Mouse (Mus musculus): ENCODE data around the gene Lst1.

Gene Lst1

GRCm38 (mm10) chr17:35185639-35186611 lies 2.3 kb downstream of the Lst1 start:
- no peak for DNase-seq (ENCODE audit: low read depth, low spot score)

- no peak for DNase-seq (ENCODE audit: low read depth, low spot score)
Measured at GRCm38 (mm10) chr17:35180093-35180492, 8.1 kb downstream of the Lst1 start.

DNA sequence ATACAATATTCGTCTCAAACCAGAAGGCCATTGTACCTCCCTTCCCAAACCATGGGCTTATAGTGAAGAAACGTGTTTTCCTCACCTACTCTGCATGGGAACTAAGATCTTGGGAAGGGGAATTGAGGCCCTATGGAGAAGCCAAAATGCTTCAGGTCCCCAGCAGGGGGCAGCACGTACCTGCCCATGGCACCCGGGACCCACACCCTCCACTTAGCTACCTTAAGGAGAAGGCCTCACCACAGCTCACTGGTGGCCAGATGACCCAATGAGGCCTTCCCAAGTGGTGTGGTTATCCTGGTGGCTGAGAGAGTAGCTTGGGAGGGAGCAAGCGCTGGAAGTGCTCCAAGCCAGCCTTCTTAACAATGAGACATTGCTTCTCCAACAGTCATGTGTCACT lies 9.7 kb downstream of the Lst1 start:
- no peak for DNase-seq (ENCODE audit: low read depth, low spot score)

GRCm38 (mm10) chr17:35175968-35176367 lies 12.3 kb downstream of the Lst1 start, which contains the start of gene Aif1:
Gene Aif1 (minus strand): TSS chr17:35176068.
- no peak for DNase-seq (ENCODE audit: low read depth, low spot score)

DNA sequence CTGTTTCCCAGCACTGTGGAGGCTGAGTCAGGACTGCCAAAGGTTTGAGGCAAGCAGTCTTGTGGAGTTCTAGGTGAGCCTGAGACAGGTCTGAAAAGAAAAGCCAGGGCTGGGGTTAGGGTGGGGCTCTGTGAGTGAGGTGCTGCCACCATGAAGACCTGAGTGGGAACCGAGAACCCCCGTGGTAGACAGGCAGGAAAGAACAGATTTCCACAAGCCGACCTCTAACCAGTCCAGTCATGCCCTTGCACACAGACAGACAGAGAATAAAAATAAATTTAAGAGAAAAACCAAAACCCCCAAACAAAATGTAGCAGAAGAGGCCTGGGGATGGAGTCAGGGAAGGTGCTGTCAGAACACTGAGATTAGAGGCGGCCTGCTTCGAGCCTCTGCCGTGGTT lies 12.9 kb downstream of the Lst1 start:
- DNase-seq (ENCODE audit: low read depth, low spot score) = no peak

- DNase-seq (ENCODE audit: low read depth, low spot score) = no peak
Measured at GRCm38 (mm10) chr17:35174201-35174977, 13.8 kb downstream of the Lst1 start.

GRCm38 (mm10) chr17:35173329-35173728 lies 14.9 kb downstream of the Lst1 start:
- no peak for DNase-seq (ENCODE audit: low read depth, low spot score)

DNA sequence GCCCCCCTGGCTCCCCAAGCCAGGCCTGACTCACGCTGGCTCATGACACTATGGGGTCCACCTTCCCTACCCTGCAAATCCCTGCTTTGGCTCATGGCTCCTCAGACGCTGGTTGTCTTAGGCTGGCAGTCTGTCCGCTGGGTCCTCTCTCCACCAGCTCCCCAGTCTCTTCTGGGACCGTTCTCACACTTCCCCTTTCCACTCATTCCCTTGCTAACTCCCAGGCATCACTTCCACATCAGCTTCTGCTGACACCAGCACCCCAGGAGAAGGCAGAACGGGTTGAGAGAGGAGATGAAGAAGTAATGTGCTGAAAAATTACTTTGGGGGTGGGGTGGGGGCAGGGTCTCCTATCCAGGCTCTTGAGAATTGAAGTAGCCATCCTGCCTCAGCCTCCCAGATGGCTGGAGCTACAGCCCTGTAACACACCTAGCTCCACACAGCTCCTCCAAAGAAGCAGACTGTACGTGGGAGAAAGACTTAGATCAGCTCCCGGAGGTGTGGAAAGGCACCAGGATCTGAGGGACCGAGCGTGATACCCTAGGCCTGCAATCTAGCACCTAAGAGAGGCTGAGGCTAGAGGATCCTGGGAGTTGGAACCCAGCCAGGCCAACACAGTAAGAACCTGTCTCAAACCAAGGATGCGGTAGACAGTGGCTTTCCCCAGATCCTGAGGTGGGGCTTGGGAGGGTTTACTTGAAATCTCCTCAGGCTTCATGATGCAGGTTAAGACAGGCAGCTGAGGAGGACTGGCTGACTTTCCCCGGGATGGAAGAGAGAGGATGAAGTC lies 15.6 kb downstream of the Lst1 start:
- no peak for DNase-seq (ENCODE audit: low read depth, low spot score)

DNA sequence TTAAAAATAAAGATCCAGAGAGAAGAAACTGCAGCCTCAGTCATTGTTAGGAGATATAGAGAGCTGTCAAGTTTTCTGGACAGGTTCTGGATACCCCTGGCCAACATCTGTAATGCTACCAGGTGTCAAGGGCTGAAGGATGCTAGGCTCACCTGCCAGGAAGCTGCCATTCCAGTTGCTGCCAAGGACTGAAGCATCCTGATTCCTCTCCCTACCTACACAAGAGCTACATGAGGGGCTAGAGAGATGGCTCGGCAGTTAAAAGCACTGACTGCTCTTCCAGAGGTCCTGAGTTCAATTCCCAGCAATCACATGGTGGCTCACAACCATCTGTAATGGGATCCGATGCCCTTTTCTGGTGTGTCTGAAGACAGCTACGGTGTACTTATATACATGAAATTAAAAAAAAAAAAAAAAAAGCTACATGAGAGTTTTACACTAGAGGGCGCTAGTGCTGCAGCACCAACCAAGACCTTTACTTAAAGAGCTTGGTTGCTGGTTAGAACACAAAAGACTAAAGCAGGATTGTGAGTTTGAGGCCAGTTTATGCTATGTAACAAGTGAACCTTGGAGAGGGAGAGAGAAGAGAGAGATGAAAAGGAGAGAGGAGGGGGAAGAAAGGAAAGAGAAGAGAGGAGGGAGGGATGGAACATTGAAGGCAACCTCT lies 19.6 kb downstream of the Lst1 start:
- DNase-seq (ENCODE audit: low read depth, low spot score) = peak; percentile 37

DNA sequence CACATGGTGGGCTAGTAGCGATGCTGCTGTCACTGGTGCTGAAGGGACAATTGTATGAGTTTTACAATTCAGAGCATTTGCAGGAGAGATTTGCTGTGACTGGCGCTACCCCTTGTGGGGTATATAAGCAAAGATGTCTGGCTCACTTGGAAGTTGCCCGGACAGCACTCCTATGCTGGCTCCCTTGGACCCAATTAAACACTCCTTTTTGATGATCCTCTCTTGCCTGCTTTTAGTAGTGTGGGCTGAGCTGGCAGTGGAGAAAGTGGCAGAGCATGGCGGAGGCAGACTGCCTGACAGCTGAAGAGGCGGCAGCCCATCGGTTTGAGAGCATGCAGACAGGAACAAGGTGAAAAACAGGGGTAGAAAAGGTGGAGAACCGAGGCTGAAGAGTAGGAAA lies 20.4 kb downstream of the Lst1 start:
- DNase-seq (ENCODE audit: low read depth, low spot score) = no peak

- DNase-seq (ENCODE audit: low read depth, low spot score) = peak; percentile 55
Measured at GRCm38 (mm10) chr17:35166352-35167035, 21.7 kb downstream of the Lst1 start.

DNA sequence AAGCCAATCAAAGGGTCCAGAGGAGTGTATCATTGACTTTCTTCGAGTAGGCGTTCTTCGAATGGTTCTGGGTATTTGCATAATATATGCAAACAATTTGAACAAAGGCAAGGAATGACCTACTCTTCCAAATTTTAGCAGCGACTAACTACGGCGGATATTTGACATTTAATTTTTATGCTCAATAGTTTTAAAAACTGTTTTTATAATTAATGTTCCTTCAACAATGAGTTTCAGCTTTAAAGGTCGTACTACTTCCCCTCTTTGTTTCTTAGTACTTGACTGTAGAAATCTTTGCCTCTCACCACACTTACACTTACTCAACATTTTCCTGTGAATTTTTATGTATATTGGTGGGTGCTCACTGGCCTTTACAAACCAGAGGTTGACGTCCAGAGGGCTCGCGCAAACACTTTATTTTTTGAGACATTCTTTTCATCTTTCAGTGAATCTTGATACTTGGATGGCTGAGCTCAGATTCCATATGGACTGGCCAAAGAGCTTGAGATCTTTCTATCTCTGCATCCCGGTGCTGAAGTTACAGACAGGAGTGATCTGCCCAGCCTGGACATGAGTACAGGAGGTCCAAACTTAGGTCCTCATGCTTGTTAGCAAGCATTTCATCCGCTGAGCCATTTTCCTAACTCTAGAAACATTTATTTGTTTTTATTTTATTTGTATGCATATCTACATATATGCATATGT lies 22.6 kb downstream of the Lst1 start:
- no peak for DNase-seq (ENCODE audit: low read depth, low spot score)

DNA sequence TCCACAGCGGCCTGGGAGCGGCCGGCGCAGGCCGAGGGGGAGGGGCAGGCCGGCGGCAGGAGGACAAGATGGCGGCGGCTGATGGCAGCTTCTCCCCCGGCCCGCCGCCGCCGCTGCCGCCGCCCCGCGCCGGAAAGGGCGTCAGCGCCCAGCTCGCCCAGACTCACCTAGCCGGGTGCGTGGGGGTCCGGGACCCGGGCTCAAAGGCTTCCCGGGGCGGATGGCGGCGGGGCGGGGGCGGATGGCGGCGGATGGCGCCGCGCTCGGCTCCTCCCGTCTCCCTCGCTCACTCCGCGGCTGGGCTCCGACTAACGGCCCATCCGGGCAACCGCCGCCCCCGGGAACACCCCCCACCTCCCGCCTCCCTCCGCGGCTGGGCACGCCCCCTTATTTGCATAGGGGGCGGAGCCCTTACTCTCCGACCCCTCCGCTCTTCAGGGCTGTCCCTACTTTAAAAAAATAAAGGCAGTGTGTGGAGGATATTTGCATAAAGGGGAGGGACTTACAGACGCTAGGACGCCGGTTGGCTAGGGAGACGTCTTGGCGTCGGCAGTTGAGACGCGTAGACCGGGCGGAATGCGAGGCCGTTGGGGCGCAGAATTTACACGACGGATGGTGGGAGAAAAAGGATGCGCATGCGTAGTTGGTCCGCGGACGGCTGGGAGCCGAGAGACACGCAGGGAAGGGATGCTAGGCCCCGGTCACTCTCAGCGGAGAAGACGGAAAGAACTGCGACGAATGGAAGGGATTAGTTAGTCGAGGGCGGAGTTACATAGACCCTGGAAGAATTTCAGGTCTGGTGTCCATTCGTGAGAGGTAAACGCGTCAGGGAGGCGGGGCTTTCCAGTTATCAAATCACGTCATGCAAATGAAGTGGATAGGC lies 23.4 kb downstream of the Lst1 start, which contains the start of gene Prrc2a:
Gene Prrc2a (minus strand): TSS at position 330 of the 883 bp plus-strand sequence.
- peak; percentile 98 for DNase-seq (ENCODE audit: low read depth, low spot score)

DNA sequence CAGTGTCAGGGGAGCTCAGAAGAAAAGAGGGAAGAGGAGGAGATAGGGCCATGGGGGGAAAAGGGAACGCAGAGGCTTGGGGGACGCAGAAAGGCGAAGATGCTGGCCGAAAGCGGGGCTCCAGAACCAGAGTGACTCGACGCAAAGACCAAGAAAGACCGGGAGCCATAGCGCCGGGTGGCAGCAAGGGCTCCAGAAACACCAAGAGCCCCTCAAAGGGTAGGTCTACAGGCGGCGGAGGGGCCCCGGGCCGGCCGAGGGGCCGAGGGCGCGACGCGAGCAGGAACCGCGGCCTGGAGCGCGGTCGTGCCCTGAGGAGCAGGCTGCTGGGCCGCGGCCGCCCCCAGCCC lies 24.0 kb downstream of the Lst1 start:
- DNase-seq (ENCODE audit: low read depth, low spot score) = no peak

DNA sequence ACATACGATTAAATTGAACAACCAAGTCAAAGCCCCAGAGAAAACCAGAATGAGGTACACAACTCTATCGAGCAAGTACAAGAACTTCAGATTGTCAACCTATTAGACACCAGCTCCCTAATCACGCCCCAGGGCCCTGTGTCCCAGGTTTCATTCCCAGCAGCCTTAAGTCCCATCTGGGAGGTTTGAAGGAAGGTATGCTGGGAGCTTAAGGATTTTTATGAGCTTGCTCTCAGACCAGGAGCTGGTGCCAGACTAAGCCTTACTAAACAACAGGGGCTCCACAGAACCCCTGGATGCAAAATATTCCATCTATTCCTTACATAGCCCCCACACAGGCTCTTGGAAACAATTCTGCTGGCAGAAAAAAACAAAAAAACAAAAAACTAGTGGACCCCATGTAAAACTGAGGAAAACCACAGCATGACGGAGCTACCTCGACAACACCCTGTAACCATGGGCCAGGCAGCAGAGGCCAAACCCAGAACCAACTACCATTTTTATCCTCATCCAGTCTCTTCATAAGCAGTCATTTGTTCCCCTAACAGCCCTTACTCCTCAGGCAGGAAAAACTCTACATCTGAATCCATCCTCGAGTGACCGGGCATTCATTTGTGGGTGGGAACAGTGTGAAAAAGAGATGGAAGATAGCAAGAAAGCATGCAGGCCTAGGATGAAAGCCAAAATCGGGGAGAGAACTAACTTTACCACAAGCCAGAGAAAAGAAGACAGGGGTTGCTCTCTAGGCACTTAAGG lies 24.7 kb downstream of the Lst1 start:
- DNase-seq (ENCODE audit: low read depth, low spot score) = no peak

DNA sequence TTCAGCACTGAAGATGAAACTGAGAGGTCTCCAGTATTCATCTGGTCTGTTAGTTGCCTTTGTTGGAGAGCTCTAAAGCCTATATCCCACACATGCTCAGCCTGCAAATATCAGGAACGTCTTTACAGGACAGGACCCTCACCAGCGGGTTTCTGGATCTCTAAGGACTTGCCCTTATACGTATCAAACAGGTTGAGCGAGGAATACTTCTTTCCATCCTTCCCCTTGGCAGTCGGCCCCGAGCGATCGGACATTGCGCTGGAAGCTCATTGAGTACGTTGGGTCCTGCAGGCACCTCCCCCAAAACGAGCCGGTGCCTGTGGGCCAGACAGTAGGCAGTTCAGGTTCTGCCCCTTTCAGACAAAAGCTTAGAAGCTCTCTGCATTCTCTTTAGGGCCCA lies 25.5 kb downstream of the Lst1 start:
- DNase-seq (ENCODE audit: low read depth, low spot score) = no peak

DNA sequence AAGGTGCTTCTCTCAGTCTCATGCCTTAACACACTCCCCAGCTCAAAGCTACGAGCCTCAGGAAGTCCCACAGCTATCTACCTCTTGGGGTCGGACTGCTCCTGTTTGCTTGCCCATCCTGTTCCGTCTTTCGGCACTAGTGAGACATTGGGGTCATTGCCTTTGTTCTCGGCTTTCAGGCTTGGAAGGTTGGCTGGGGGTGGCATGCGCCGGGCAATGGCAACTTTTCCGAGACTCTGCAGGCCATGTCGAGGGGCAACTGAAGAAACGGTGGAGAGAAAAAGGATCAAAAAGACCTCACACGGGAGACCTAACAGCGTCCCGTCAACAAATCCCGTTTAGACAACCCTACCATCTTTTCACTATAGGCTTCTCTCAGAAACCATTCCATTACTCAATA lies 26.1 kb downstream of the Lst1 start:
- no peak for DNase-seq (ENCODE audit: low read depth, low spot score)

- DNase-seq (ENCODE audit: low read depth, low spot score) = no peak
Measured at GRCm38 (mm10) chr17:35161421-35161820, 26.8 kb downstream of the Lst1 start.
